Mouse (Mus musculus): ENCODE measurements around the gene Nr4a1.

- TF ChIP-seq CTCF (IDR thresholded peaks at IDR 0.05; ENCODE audit: insufficient read depth, low read depth, low read length) (no peak), POLR2A (IDR thresholded peaks at IDR 0.05; ENCODE audit: insufficient read depth, low read depth, low read length) (no peak)
Observed at GRCm38 (mm10) chr15:101312006-101312405, 57.9 kb downstream of the Nr4a1 start.

Measured in olfactory bulb, adult 2 months (tissue).